Mouse (Mus musculus): ENCODE measurements around the gene Vpreb3.

The Vpreb3 gene

DNA sequence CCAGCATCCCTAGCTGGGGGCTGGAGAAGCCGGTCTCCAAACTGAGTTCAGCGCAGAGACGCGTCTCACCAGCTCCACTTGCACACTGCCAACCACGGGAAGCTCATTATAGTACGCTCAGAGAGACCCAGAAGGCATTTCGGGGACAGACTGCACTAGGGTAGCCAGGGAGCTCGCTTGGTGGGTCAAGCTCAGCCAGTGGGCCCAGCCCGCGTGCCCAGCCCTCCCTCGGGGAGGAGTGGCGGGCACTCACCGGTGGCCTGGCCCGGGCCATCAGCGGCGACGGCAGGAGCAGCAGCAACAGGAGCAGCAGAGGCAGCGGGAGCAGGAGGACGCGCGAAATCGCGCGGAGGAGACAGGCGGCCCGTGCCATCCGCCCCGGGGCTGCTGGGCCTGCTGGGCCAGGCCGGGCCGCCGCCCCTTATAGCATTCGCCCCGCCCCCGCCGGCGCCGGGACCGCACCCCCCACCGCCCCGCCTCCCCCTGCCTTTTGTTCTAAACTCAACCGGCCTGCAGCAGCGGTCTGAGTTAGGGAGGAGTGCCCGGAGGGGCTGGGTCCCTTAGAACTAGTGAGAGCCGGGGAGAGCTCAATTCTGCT, 10.7 kb upstream of the Vpreb3 start:
- DNase-seq (ENCODE audit: low read depth, low spot score): no peak

DNA sequence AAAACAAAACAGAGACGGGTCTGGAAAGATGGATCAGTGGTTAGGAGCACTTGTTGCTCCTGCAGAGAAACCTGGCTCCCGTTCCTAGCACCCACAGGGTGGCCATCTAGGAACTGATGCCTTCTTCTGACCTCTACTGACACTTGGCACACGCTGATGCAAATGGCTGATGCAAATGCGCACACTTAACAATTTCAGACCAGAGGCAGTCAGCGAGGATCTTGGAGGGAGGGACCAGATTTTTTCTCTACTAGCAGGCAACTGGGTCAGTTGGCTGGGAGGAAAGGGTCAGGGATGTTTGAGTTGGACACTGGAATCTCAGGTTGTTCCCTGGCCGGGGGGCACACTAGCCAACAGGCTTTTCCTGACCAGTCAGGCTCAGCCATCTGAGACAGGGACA, 10.0 kb upstream of the Vpreb3 start, which contains the start of gene Chchd10:
TSS of gene Chchd10 (plus strand) at position 240 of the 400 bp plus-strand sequence.
- no peak for DNase-seq (ENCODE audit: low read depth, low spot score)

DNA sequence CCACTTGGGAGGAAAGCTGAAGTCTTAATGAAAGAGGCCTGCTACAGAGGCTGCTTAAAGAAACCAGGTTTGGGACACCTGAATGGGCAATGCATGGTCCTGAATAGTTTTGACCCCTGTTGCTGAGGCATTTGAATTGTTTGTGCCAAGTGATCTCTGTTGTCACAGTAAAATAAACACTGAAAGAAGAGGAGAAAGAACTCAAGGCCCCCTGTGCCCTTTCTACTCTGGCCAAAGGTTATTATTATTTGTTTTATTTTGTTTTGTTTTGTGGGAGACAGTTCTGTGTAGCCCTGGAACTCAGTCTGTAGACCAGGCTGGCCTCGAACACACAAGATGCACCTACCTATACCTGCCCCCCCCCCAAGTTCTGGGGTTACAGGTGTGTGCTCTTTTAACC, 7.9 kb upstream of the Vpreb3 start:
- DNase-seq (ENCODE audit: low read depth, low spot score): no peak

DNA sequence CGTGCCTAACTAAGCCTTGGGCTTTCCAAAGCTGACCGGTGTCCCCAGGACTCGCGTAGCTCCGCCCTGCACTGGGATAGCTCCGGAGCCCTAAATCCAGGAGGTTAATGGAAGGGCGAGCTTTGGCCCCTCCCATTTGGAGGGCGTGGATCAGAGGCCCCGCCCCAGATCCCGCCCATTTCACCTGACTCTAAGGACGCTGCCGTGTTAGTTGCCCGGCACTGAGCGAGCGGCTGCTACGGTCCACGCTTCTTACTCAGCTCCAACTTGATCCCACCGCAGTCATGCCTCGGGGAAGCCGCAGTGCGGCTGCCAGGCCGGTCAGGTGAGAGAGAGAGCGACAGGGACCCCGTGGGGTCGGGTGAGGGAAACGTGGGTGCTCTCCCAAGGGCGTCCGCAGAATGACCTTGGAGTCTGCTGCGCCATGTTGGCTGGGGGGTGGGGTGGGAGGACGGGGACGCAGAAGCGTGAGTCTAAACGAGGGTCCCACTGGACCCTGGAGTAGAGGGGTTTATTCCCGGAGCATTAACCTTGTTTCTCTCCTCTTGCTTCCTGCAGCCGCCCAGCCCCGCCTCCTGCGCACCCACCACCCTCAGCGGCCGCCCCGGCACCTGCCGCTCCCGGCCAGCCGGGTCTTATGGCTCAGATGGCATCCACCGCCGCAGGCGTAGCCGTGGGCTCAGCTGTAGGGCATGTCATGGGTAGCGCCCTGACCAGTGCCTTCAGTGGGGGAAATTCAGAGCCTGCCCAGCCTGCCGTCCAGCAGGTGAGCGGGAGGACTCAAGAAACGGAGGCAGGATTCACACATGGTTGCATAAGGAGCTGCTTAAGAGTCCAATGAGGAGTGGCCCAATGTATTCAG, 6.9 kb upstream of the Vpreb3 start, which contains the start of gene Mmp11:
TSS of gene Mmp11 (minus strand) at position 817 of the 862 bp plus-strand sequence.
- peak; percentile 86 for DNase-seq (ENCODE audit: low read depth, low spot score)

DNA sequence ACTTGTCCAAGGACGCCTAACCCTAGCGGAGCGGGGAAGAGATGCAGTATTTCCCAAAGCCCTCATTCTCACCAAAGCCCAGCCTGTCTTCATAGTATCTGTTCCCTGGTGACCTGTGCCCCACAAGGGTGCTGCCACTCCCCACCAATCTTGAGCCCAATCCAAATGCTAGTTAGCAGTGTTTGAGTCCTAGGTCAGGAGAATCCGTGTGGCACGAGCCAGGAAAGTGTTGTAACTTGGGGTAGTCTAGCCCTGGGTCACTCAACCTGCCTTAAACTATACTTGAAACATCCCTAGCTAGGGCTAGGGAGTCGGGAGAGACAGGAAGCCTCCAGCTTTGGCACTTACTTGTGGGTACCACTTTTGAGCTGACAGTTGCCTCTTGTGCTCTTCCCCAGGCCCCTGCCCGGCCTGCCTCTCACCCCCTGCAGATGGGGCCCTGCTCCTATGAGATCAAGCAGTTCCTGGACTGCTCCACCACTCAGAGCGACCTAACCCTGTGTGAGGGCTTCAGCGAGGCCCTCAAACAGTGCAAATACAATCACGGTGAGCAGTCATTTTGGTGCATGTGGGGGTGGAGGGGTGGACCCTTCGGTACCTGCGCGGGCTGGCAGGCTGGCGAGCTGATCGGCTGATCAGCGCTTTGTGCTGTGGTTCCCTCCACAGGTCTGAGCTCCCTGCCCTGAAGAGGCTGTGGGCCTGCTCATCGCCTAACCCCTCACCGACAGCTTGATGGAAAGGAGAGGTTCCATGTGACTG, 5.8 kb upstream of the Vpreb3 start:
- no peak for DNase-seq (ENCODE audit: low read depth, low spot score)

DNA sequence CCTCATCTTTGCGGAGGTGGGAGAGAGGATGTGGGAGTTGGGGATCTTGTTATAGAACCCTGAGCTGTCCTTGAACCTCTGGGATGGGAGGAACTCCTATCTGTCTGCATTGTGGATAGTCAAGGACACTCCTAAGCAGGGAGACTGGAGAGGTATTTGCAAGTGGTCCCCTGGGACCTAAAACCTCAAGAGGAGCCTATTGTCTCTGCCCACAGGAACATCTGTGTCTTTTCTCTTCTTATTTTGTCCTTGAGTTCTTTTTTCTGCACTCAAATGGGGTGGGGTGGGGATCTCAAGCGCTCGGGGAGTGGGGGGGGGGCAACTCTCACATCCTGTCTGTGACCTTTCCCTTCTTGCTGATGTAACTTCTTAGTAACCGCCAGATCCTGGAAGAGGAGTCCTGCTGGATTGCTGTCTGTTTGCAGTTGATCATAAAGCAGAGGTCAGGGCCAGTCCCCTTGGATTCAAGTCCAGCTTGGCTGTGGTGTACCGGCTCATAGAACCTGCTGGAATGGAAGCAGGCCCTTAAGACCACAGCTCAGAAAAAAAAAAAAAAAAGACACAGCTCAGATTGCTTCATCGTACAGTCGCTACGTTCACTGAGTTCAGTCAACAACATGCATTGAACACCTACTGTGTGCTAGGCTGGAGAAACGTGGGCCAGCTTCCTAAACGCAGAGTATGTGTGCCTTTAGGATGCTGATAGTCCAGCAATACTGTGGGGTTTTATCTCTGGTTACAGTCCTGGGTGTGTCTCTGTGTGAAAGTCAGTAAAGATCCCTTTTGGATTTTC, 4.8 kb upstream of the Vpreb3 start:
- no peak for DNase-seq (ENCODE audit: low read depth, low spot score)

DNA sequence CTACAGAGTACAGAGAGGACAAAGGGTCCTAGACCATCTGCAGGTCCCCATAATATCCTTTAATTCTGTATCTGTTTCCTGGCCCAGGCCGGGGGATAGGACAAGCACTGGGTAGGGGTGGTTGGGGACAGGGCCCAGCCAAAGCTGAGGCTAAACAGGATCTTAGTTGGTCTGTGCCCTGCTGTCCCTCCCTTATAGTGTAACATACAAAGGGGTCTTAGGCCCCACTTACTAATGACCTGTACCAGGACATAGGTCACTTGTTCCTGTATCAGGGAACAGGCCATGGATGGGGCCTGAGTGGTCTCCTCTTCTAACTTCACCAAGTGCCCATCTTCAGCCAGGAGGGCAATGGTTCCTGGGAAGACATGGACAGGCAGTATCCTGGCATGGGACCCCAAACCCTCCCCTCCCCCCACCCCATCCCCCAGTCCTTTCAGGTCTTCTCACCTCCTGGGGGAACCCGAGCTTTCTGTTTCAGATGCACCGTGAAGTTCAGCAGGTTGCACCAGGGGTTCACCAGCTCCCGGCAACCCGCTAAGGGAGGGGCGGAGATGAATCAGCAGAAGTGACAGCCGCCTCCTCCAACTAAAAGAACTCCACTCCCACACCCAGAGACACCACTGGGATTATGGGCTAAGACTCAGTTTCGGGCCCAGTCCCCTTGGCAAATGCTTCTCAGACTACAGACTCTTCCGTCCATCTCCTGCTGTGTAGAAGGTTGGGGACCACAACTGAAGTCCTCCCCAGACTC, 3.2 kb upstream of the Vpreb3 start:
- no peak for DNase-seq (ENCODE audit: low read depth, low spot score)

DNA sequence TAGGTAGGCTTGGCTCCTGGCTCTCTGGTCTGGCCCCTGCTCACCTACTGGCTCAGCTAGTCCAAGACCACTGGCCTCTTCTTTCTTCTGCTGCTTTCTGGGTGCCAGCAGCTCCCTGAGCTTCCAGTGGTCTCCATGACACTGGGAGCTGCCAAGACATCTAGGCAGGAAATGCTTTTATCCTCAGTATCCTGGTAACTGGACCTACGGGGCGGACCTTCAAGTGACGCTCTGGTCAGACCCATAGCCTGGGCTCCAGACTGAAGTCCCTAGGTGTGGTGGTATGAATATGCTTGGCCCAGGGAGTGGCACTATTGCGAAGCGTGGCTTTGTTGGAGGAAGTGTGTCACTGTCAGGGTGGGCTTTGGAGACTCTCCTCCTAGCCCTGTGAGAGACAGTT, 2.3 kb upstream of the Vpreb3 start, which contains the start of gene Gm867:
TSS of gene Gm867 (minus strand) at position 153 of the 400 bp plus-strand sequence.
- no peak for DNase-seq (ENCODE audit: low read depth, low spot score)

DNA sequence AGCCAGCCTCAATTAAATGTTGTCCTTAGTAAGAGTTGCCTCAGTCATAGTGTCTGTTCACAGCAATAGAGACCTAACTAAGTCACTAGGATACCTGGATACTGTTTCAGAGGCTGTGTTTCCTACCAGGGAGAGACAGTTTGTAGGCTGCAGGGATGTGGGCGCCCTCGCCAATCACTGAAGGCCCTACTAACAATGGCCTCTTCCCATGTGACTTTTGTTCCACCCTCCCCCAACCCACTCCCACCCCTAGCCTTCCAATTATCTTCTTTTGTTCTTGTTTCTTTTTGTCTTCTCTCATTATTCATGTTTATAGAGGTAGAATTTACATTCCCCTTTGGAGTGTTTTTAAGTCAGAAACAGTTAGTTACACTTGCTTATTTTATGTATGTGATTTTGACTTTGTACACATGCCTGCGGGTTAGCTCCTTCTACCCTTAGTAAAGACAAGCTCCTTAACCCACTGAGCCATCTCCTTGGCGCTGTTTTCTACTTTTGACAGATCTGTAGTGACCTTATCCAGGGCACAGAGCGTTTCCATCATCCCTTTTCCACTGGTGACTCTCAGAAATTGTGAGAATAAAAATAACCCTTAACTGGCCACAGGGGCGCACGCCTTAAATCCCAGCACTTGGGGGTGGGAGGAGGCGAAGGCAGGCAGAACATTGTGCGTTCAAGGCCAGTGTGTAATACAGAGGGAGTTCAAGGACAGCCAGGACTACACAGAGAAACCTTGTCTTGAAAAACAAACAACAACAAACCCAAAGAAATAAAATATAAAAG, 1.6 kb upstream of the Vpreb3 start:
- no peak for DNase-seq (ENCODE audit: low read depth, low spot score)

DNA sequence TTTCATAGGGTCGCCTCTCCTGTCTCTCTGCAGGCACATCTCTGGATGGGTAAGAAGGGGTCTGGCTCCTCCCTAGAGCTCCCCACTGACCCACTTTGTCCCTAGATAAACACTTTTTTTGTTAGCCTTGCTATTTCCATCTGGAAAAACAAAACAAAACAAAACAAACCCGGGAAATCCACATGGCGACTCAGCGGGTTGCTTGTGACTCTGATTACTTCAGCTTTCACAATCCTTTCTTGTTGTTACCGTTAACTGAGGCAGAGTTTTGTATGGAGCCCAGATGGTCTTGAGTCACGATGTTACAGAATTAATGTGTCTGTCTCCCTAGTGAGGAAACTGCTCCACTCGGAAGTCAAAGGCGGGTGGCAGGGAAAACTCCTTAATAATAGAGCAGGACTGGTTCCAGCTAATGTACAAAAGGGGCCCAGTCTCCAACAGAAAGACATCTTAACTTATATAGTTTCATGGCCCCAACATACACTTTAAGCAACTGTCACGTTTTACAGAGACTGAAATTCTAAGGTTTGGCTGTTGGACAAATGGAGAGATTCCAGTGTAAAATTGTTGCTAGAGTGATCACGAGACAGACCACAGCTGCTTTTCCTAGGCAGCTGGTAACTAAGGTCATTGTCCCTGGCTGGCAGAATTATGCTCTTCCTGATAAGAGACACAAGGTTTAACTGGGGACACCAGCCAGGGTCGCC, 1.4 kb downstream of the Vpreb3 start:
- DNase-seq (ENCODE audit: low read depth, low spot score): no peak

DNA sequence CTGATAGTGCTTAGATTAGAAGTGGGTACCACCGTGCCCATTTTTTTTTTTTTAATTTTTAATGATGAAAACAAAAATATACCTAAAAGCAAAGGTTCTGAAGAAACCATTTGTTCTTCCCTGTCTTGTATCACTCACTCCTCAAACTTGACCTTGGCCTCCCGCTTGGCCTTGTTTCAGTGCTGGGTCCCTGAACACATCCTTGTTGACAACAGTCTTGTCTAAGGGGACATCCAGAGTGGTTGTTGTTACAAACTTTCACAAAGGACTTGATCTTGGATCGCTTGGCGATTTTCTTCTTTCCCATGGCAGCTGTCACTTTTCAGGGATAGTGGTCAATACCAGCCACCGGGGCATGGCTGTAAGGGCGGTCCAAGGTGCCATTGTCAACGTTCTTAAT, 2.4 kb downstream of the Vpreb3 start:
- DNase-seq (ENCODE audit: low read depth, low spot score): no peak

DNA sequence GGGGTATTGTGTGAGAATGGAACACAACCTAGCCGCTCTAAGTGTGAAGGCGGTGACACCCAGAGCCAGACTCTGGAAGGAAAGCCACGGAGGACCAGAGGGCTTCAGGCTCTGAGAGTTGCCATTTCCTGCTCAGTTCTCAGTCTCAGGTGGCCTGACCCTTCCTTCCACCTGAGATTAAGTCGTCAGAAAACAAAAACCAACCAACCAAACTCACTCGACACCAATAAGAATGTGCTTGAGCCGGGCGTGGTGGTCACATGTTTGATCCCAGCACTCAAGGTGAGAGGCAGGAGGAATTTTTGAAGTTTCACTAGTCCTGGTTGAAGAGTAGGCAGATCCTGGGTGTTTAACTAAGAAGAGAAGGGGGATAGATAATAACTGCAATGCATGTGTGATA, 3.0 kb downstream of the Vpreb3 start:
- no peak for DNase-seq (ENCODE audit: low read depth, low spot score)

DNA sequence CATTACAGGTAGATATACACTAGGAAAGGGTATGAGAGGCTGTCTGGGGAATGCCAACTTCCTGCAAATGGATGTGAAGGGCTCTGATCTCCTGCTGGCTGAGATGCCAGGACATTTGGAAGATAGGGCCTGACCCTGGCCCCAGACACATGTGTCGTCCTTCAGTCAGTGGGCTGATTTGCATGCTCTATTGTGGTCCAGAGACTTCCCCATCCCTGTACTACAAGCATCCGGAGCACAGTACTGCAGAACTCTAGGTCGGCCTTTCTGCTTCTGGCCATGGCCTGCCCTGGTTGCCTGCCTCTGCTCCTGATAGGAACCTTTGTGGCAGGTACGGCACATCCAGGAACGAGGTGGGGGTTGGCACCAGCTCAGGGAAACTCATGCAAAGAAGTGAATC, 5.2 kb downstream of the Vpreb3 start:
- no peak for DNase-seq (ENCODE audit: low read depth, low spot score)

DNA sequence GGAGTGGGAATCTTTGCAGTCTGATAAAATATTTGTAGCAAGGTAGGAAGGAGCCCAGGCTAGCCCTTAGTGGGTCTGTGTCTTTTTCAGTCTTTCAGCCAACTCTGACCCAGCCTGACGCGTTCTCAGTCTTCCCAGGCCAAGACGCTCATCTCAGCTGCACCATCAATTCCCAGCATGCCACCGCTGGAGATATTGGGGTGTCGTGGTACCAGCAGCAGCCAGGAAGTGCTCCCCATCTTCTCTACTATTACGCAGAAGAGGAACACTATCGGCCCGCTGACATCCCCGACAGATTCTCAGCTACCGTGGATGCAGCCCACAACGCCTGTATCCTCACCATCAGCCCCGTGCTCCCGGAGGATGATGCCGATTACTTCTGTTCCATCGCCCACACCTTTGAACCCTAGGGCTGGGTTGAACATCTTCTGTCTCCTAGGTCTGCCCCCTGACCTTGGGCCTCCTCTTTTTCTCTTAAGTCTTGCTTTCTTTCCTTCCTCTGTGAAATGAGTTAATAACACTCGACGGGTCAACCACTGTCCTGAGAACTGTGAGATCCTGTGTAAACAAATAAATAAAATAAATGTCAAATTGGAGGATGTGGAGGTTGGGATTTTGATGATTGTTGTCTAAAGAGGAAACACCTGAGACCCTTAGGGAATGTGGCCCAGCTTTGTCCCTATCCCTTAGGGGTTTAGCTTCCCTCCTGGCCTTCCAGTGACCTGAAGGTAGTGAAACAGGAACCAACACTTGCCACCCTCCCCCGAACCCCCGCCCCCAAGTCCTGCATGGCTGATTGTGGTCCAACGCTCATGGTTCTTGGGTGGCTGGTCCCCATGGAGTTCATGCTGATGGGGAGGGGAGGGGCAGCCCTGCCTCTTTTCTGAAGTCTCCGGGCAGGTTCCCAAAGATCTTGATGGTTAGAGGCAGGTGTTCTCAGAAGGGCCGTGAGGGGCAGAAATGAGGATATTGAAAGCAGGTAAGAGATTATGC, 6.5 kb downstream of the Vpreb3 start:
- no peak for DNase-seq (ENCODE audit: low read depth, low spot score)

DNA sequence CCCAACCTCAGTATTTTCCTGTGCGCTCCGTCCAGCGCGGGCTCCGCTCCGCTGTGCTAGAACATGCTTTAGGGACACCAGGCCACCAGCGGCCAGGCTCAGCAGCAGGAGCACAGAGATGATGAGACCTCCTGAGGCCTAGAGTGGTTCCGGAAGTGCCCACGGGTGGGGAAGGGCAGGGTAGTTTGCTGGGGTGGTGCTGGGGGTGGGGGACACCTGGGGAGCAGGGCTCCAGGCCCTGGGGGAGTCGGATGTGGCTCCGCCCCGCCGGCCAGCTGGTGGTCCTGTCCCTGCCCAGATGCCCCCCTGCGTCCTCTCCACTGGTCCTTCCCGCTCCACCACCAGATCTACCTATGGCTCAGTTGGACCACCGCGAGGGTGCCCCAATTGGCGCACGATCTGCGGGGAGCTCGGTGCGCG, 7.9 kb downstream of the Vpreb3 start:
- no peak for DNase-seq (ENCODE audit: low read depth, low spot score)

DNA sequence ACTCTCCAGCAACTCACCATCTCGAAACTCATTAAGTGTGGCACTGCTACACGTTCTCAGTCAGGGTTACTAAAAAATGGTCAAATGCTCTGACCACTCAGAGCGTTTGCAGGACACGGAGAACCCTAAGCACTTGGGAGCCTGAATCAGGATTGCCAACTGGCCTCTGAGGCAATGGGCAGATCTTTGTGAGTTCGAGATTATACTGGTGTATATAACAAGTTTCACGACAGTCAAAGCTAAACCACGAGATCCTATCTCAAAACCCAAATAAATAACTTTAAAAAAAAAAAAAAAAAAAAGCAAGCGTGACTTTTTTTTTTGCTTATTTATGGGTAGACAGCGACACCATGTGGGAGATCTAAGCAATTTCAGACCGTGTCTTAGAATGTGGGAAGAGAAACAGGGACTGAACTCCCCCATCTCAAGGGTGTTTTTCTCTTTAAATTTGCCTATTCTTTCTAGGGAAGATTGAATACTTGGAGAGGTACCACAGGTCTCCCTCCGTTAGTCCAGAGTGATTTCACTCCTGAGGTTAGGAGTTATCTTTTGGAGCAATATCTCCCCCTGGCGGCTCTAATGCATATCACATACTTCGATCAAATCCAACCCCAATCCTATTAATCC, 8.7 kb downstream of the Vpreb3 start:
- DNase-seq (ENCODE audit: low read depth, low spot score): no peak

DNA sequence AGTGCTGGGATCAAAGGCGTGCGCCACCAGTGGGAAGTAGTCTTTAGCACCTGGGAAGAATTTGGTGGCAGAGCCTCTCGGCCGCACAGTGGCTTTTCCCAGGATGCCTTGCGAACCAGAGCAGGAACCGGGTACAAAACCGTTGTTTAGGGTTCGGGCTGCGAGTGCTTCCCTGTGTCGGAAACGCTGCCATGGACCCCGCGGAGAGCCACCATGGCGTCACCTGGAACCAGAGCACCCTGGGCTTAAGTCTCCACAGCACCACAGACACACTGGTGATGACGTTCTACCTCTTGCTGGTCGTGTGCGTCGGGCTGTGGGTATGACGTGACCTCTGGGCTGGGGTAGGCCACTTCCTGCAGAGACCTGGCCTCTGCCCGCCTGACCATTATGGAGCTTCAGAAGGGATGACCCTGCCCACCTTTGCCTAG, 11.5 kb downstream of the Vpreb3 start, which contains the start of gene Gm5134:
TSS of gene Gm5134 (plus strand) at position 134 of the 431 bp plus-strand sequence.
- DNase-seq (ENCODE audit: low read depth, low spot score): no peak
